Mouse (Mus musculus) adipocyte (in vitro differentiated cells): ENCODE results near the gene Ccdc24.

Source experiments
- DNase-seq: peaks from one replicate; pipeline ENCODE4 v3.0.0-alpha.2; 2016; ENCODE audit warnings: low spot score

Ccdc24 gene

DNA sequence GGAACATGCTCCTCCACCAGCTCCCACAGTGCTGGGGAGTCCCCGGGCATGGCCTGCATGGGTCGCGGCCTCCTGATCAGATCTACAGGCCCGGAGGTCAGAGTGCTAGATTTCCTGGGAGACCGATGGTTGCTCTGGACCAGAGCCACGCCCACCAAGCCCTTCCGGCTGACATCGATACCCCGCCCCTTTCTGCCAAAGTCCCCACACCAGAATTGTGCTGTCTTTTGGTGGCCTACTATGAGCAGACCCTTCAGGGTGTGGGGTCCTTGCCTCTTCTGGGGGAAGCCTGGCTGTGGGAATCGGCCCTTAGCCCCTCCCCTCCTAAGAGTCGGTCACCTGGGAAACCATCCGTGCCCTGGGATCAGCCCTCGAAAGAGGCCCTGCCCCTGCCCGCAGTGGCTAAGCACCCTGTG, at the start of gene Ccdc24:
Gene Ccdc24 (minus strand): TSS at position 87 of the 416 bp plus-strand sequence.
- DNase-seq, result no peak

- DNase-seq, result no peak
These were observed 49.0 kb upstream of the Ccdc24 start for GRCm38 (mm10) chr4:117921358-117921757.

GRCm38 (mm10) chr4:117918762-117919161, 46.4 kb upstream of the Ccdc24 start:
- DNase-seq, result no peak

DNA sequence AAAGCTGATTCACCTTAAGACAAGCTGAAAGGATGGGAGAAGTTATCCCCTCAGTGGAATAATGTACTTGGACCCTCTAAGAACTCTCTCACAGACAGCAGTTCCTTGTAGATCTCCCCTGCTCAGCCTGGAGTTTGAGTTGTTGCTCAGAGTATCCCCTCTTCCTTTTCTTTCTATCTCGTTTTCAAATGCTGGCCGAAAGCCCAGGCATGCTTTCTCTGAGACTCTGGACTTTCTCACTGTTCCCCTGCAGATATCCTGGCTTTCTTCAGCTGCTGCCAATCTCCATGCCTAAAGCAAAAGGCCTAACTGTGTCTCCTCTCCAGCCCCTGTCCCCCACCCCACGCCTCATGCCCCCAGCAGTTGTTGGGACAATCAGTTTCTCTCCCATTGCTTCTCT, 45.9 kb upstream of the Ccdc24 start:
- no peak for DNase-seq

- no peak for DNase-seq
These were observed 45.5 kb upstream of the Ccdc24 start for GRCm38 (mm10) chr4:117917847-117918246.

- no peak for DNase-seq
These were observed 45.0 kb upstream of the Ccdc24 start for GRCm38 (mm10) chr4:117917402-117917801.

DNA sequence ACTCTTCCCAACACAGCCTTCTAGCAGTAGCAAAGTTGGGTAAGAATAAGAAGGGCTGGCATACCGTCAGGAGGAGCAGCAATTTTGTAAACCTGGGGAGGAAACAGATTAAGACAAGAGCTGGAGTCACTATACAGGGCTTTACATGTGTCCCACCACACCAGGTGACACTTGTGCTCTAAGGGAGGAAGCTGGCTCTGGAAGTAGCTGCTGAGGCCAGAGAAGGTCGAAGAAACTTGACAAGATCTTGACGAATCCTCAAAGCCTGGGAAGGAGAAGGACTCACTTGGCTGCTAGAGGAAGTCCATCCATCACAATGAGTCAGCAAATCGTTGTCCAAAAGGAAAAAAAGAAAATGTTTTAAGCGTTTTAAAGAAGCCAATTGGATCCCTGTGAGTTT, 44.0 kb upstream of the Ccdc24 start:
- DNase-seq, result no peak

GRCm38 (mm10) chr4:117915489-117916105, 43.2 kb upstream of the Ccdc24 start:
- DNase-seq, result peak; percentile 7

DNA sequence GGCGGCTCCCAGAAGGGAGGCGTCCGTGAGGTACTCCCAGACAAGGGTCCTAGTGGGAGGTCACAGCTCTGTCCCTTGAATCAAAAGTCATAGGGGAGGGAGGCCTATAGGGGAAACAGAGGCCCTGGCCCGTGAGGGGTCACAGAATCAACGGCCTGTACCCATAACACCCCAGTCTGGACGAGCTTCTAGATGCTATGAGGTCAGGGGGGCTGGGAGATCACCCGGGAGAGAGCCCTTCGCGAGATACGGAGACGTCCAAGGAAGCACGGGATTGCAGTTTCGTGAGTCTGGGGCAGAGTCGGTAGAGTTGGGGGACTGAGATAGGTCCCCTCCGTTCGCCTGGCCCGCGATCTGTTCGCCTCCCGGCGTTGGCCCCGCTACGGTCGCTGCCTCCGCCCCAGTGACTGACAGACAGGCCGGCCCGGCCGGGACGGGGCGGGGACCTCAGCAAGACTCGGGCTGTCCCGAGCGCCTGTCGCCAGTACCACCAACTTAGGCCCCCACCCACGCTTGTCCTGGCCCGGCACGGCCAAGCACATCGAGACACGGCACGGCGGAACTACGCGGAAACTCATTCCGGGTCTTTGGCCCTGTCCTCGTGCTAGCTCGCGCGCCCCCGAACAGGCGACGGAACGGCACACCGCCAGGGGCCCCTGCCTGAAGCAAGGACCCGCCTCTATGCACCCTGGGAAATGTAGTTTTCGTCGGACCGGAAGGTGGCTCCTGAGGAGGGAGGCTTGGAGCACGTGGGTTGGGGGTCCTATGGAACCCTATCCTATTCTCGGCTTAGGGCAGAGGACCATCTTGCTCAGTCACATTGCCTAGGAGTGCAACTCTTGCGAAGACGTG, 42.5 kb upstream of the Ccdc24 start, which contains the start of gene Ipo13:
Gene Ipo13 (minus strand): TSS at position 409 of the 852 bp plus-strand sequence.
- peak; percentile 88 for DNase-seq

DNA sequence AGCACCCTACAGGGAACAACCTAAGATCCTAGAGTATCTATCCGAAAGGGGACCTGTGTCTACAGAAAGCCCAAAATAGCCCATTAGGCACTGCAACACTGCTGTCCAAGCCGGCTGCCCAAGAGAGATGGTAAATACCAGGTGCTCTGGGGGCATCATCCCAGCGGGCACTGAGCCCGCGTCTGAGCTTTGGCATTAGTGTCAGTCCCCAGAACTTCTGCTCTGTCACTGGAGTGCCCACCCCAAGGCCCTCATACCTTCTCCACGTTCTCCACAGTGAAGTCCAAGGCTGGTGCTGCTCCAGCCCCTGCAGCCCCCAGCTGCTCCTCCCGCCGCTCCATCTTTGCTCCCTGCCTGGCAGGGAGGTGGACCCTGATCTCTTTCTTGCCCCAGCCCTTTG, 41.7 kb upstream of the Ccdc24 start:
- no peak for DNase-seq

- peak; percentile 16 for DNase-seq
These were observed 41.1 kb upstream of the Ccdc24 start for GRCm38 (mm10) chr4:117913421-117913820.

DNA sequence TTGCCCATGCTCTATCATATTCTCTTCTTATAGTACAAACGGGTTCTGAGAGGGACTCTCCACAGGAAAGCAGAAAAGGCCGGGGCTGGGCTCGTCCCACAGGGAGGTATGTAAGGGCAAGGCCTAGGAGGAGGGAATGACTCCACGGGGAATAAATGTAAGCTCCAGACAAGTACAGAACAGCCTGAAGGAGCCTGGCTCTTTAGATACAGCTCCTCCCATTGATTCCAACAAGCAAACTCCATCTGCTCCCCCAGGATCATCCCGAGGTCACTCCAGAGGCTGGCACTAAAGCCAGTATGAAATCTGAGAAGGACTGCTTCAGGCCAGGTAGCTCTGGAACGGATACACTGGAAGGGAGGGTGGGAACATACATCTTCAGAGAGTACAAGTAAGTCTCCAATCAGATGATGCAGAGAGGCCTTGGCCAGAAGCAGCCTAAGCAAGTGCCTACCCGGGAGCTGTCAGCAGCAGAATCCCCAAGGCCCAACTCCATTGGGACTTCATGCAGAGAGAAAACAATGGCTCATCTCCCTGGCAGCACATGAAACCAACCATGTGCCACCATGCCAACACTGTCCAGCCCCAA, 40.4 kb upstream of the Ccdc24 start:
- peak; percentile 16 for DNase-seq

- DNase-seq, result no peak
These were observed 39.8 kb upstream of the Ccdc24 start for GRCm38 (mm10) chr4:117912131-117912561.

- DNase-seq, result no peak
These were observed 36.6 kb upstream of the Ccdc24 start for GRCm38 (mm10) chr4:117908834-117909453.

DNA sequence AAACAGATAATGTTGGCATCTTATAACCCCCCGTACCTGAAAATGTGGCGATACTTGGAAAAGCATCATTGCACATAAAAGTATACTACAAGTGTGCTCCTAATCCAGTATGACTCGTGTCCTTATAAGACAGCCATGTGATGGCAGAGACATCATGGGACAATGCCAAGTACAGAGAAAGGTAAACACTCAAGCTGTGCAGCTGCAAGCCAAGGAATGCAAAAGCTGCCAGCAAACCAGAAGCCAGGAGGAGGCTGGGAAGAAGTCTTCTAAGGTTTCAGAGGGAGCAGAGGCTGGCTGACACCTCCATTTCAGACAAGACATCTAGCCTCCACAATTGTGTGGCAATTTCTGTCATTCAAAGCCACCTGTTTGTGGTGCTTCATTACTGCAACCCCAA, 33.8 kb upstream of the Ccdc24 start:
- peak; percentile 90 for DNase-seq

DNA sequence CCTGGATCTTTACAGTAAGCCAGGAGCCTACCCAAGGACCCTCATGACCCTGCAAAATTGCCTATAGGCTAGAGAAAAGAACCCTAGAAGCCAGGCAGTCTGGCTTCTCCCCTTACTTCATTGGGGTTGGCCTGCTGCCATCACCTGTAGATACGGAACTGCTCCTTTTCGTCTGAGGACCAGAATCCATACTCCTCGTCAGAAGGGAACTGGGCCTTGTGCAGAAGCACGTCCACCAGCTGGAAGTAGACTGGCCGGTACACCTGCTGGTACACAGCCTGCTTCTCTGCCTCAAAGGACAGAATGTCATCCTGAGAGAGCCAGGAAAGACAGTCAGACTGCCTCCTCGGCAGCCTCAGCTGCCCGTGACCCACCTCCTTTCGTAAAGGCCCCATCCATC, 32.4 kb upstream of the Ccdc24 start:
- DNase-seq, result no peak

- no peak for DNase-seq
These were observed 31.7 kb upstream of the Ccdc24 start for GRCm38 (mm10) chr4:117904094-117904493.

DNA sequence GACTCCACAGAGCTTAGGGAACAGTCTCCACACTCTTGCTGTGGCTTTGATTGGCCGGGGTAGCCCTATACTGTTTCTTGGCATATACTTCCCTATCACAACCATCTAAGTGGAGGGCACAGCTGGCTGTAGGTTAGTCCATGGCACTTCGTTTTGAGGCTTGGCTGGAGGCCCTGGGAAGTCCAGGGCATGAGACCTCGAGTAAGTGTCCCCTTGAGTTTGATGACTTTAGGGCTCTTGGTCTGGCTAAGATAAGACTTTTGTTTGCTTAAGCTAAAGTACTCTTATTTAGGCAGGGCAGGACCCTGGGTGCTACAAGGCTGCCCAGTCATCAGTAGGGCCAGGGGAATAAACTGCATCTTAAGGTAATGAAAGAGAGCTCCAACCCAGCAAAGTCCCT, 25.8 kb upstream of the Ccdc24 start:
- no peak for DNase-seq

- DNase-seq, result no peak
These were observed 23.7 kb upstream of the Ccdc24 start for GRCm38 (mm10) chr4:117896031-117896430.

GRCm38 (mm10) chr4:117895339-117895738, 23.0 kb upstream of the Ccdc24 start:
- no peak for DNase-seq

GRCm38 (mm10) chr4:117894601-117895000, 22.2 kb upstream of the Ccdc24 start:
- no peak for DNase-seq

GRCm38 (mm10) chr4:117893376-117893775, 21.0 kb upstream of the Ccdc24 start:
- DNase-seq, result peak; percentile 53
